Mouse (Mus musculus) embryo, embryonic 9.5 days (tissue): ENCODE data around the gene Cdh9.
A peak's percentile ranks its signal among the peaks of the same experiment; 100 is the strongest.

Experiments used
- DNase-seq: peaks from one replicate; pipeline ENCODE4 v3.0.0-alpha.2; 2017; ENCODE audit errors: extremely low spot score

Cdh9 gene

GRCm38 (mm10) chr15:16728470-16729011, at the start of gene Cdh9:
Cdh9 (plus strand) TSS chr15:16728756.
- DNase-seq: peak; percentile 10

DNA sequence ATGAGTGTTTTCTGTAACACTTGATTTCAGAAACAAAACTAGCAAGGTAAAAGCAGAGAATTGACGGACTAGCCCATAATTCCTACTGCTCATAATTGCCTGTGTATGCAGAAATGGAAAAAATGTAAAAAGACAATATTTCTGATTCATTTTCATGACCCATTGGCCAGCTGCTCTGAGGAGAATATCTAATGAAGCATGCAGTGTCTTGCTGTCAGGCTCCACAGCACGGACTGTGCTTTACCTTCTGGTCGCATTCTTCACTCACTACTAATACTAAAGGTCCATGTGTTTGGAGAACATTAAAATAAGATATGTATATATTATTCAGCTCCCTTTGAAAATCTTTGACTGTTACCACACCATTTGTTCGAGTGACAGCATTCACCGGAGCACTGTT, 49.5 kb upstream of the Cdh9 start:
- DNase-seq: no peak

GRCm38 (mm10) chr15:16699821-16700220, 28.7 kb upstream of the Cdh9 start:
- DNase-seq: no peak

DNA sequence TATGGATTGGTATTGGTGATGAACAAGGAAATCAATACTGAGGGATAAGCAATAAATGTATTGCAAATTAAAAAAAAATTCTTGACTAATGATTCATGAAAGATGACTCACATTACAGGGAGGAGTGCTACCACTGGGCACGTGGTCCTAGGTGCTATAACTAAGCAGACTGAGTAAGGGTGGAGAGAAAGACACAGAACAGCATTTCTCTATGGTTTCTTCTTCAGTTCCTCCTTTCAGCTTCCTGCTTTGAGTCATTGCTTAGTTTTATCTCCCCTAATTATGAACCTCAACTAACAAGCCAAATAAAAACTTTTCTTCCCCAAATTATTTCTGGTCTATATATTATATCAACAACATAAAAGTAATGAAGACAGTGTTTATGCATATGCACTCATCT, 26.2 kb upstream of the Cdh9 start:
- no peak for DNase-seq

DNA sequence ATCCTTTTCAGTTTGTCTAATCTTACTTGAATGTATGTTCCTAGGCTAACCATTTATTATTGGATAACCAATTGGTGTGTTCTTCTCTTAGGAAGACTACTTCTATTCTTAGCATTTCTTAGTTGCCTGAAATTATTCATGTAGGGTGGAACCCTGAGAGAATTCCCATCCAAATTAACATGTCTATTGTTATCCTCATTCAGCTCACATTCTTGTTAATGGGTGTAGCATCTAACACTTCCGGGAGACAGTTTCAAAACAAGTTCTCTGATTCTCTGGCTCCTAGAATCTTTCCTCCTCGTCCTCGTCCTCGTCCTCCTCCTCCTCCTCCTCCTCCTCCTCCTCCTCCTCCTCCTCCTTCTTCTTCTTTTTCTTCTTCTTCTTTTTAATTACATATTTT, 10.5 kb downstream of the Cdh9 start:
- DNase-seq: no peak

DNA sequence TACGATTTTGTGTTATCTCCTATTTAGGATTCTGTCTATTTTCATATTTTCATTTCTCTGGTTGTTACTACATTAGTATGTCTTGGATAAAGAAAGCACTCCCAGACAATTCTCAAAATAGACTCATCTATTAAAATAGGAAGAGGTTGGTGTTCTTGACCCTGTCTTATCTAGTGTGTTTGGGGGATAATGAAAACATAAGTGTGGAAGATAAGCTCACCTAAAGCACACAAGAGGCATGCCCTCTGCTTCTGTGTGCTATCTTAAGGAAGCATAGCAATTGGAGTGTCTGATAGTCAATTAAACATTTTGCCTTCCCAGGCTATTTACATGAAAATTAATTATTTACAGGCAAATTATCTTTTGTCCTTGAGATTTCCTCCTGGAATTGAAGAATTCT, 18.1 kb downstream of the Cdh9 start:
- DNase-seq: no peak

DNA sequence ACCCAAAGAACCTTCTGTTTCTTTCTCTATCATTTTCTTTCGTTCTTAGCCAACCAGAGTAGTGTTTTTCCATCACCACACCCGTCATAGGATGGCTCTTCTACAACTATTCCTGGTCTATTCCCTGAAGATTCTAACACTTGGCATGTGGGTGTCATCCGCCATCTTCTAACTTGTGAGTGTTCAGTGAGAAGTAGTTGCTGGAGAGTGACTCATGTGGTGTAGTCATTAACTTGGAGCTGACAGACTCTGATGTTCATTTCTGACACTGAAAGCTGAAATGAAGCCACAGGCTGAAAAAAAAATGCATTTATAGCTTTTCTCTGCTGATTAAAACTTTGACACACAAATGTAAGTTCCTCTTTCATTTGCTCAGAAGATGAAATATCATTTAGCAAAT, 34.7 kb downstream of the Cdh9 start:
- DNase-seq: no peak

DNA sequence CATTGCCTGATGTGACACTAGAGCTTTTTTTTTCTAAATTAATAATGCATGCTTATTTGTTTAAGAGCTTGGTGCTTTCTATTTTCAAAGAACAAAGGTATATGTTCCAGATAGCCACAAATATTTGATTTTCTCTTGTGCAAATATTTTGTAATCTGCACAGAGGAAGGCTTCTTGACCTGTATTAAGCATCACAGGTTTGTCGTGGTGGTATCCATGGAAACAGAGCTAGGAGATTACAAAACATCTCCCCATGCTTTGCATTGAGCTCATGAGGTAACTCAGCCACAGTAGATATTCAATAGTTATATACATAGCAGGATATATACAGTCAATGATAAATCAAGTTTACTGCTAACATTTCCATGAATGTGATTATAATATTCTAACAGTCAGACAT, 56.0 kb downstream of the Cdh9 start:
- DNase-seq: no peak

DNA sequence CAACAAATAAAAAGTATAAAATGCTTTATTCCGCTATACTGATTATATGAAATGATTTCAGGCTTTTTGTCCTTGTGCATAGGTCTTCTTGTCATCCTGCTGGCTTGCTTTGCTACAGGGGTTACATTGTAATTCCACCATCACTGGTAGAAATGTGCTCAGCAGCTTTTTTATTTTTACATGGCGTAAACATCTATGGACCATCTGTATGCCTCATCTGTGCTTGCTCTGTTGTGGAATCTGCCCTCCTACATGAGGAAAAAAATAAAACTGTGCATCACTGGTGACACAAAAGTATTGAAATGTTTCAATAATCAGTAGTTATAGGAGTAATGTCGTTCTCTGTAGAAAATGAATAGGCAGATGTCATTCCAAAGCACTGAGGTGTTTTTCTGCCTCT, 64.3 kb downstream of the Cdh9 start:
- no peak for DNase-seq

DNA sequence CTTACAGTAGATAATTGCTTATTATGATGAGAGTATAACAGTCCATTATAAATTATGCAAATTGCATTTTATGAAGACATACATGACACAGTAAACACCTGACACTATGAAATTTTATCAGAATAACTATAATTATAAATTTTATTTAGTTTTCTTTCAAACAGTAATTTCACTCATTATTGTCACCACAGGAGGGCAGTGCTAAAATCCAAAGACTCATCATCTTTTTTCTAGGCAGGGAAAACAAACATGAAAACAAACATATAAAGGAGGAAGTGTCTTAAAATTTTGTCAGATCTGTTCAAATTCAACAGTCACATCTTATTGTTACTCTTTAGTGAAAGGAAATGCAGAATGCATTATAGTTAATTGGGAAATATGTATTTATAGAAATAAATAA, 72.7 kb downstream of the Cdh9 start:
- DNase-seq: no peak

DNA sequence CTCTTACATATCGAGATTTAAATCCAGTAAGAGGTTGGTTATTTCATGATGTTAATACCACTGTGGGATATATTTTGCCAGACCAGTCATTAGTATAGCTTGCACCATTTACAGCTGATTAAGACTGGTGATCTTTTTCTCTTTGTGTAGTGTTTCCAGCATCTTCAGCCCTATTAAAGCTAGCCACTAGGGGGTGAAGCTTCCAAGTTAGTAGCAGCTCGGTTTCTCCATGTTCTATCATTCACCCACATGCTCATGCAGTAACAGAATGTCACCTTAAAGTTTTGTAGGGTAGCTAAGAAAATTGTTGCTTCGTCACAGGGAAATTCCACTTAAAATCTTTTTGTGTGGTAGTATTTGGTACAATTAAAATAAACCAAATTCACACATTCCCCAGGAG, 82.2 kb downstream of the Cdh9 start:
- DNase-seq: no peak

DNA sequence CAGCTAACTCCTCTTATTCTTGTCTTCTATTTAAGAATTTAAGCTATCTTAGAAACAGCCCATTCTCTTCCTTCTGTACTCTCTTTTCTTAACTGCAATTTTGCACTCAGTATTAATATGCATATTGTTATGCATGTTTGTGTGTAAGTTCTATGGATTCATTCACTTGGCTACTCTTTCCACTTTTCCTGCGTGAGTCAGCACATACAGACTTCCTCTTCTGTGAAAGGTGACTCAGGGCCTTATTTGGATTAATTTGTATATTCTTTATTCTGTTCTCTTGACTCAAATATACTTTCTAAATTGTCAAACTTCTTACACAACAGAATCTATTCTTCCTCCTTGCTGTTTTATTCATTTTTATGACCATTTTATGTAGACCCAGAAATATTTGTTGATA, 85.5 kb downstream of the Cdh9 start:
- no peak for DNase-seq

GRCm38 (mm10) chr15:16834761-16835160, 106.2 kb downstream of the Cdh9 start:
- no peak for DNase-seq

DNA sequence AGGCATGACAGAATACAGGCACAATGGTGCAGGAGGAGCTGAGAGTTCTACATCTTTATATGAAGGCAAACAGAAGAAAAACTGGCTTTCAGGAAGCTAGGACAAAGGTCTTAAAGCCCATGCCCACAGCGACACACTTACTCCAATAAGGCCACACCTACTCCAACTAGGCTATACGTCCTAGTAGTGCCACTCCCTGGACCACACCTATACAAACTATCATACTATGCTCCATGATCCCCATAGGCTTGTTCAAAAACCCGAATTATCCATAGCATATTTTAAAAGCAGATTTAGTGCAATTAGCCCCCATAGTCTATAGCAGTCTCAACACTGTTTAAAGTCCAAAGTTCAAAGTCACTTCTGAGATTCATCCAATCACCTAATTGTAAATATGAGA, 154.0 kb downstream of the Cdh9 start:
- no peak for DNase-seq

DNA sequence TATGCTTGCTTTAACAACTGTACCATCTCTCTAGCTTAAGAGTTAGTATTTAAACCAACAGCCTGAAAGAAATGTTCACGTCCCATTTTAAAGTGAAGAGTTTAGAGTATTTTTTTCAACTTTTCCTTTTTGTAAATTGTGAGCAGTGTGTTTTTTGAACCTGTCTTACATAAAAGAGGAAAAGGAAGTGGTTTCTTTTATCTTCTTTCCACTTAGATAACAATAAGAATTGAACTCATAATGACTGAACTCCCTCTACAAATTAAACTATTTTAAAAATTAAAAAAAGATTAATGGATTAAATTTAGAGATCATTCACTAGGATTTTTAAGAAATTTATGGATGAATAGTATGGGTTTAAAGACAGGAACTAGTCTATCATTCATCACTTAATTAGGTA, 168.1 kb downstream of the Cdh9 start:
- no peak for DNase-seq
